Mouse (Mus musculus) lung, embryonic 14.5 days (tissue): ENCODE results near the gene Fads1. TPM values are rescaled to one million over a fixed set of nuclear protein-coding genes. Genes with fewer than 3 reads are reported as not detected.

Experiments
- ATAC-seq: fragments of 200-750 bp; cut with Nextera tagmentation; 2 replicates; pipeline ENCODE4 v1.8.0; 2017; ENCODE audit warnings: mild to moderate bottlenecking, moderate TSS enrichment, moderate library complexity; ENCODE audit not compliant: insufficient read depth
- DNase-seq: peaks from one replicate; pipeline ENCODE4 v3.0.0-alpha.2; 2015
- H3K27ac ChIP-seq: fragments of 300-500 bp; sonication (generic); 2 replicates; pipeline ENCODE4 v1.5.1; 2014; ENCODE audit warnings: low read depth, mild to moderate bottlenecking, moderate library complexity
- H3K27me3 ChIP-seq: fragments of 300-500 bp; sonication (generic); 2 replicates; pipeline ENCODE4 v1.6.1; 2014; ENCODE audit warnings: low read length, control low read depth; ENCODE audit not compliant: insufficient read depth
- H3K36me3 ChIP-seq: fragments of 300-500 bp; sonication (generic); 2 replicates; pipeline ENCODE4 v1.6.1; 2014; ENCODE audit warnings: control low read depth; ENCODE audit not compliant: insufficient read depth
- H3K4me1 ChIP-seq: fragments of 300-500 bp; sonication (generic); 2 replicates; pipeline ENCODE4 v1.6.1; 2014; ENCODE audit warnings: antibody characterized with exemption, control low read depth; ENCODE audit not compliant: insufficient read depth
- H3K4me2 ChIP-seq: fragments of 300-500 bp; sonication (generic); 2 replicates; pipeline ENCODE4 v1.6.1; 2014; ENCODE audit warnings: mild to moderate bottlenecking
- H3K4me3 ChIP-seq: fragments of 300-500 bp; sonication (generic); 2 replicates; pipeline ENCODE4 v1.5.1; 2014; ENCODE audit warnings: low read depth, low read length
- H3K9ac ChIP-seq: fragments of 300-500 bp; sonication (generic); 2 replicates; pipeline ENCODE4 v1.6.1; 2014
- H3K9me3 ChIP-seq: fragments of 300-500 bp; sonication (generic); 2 replicates; pipeline ENCODE4 v1.6.1; 2016; ENCODE audit warnings: low read depth, low read length, control low read depth
- CTCF ChIP-seq: IDR thresholded peaks from 2 replicates; pipeline ENCODE4 v1.5.1; 2016; ENCODE audit warnings: antibody characterized with exemption, low read depth
- WGBS: fragments of 180-500 bp; shearing (Covaris S2); extraction: QIAGEN DNeasy Blood & Tissue Kit; methylation state at CpG from one replicate; pipeline ENCODE4 v1.1.7; 2014; 5-methylcytosine and 5-hydroxymethylcytosine counted together
- polyA plus RNA-seq: library from polyadenylated mRNA; unstranded; fragments of >200 nt; fragmentation: Nextera tagmentation; extraction: Ambion mirVana; gene quantifications from 2 replicates; pipeline ENCODE4 v1.2.1, GENCODE M21; 2014

Gene Fads1
- polyA plus RNA-seq, 1 experiment from 2014 or later = 117 TPM

DNA sequence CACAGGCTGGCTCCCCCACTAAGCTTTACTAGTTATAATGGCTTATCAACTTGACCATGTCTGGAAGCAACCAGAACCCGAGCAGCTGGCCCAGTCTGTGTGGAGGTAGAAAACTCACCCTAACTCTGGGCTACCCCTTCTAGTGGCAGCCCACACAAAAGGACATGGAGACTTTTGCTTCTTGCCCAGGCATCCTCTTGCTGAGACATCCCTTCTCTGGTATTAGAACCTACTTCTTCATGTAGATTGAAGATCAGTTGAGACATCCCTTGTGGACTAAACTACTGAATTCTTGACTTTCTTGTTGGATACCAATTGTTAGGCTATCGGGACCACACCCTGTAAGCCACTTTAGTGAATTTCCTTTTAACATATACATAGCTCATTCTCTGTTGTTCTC, 15.6 kb downstream of the Fads1 start:
- DNase-seq = no peak
- Histone ChIP-seq H3K27ac (no peak overlapping the region), H3K4me2 (no peak overlapping the region), H3K27me3 (no peaks in the 10 kb centered on the region), H3K4me1 (no peaks in the 10 kb centered on the region), H3K4me3 (no peak overlapping the region), H3K36me3 (peaks cover 81% of the 10 kb centered on the region), H3K9me3 (no peaks in the 10 kb centered on the region), H3K9ac (no peak overlapping the region)
- no peak for ATAC-seq
- 66% methylated on average over 2 of the region's 2 CpGs for WGBS
- TF ChIP-seq CTCF = no peak

DNA sequence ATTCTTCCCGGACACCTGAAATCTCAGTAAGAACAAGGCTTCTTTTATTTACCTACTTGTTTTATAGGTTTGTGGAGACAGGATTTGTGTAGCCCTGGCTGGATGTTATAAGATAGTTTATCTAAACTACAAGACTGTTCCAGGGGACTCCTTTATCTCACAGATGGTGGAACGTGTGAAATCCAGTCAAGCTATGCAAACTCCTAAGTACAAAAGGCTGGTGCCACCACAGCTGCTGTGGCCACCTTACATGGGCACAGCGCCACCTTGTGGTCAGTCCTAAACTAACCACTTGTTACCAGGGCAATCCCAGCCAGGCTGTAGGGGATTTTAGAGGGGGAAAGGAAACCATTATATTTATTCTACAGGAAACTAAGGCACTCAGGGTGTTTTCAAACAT, 16.0 kb downstream of the Fads1 start:
- peaks cover 77% of the 10 kb centered on the region for H3K36me3 ChIP-seq
- DNase-seq = peak; percentile 93
- WGBS = 23% methylated on average over 3 of the region's 3 CpGs

DNA sequence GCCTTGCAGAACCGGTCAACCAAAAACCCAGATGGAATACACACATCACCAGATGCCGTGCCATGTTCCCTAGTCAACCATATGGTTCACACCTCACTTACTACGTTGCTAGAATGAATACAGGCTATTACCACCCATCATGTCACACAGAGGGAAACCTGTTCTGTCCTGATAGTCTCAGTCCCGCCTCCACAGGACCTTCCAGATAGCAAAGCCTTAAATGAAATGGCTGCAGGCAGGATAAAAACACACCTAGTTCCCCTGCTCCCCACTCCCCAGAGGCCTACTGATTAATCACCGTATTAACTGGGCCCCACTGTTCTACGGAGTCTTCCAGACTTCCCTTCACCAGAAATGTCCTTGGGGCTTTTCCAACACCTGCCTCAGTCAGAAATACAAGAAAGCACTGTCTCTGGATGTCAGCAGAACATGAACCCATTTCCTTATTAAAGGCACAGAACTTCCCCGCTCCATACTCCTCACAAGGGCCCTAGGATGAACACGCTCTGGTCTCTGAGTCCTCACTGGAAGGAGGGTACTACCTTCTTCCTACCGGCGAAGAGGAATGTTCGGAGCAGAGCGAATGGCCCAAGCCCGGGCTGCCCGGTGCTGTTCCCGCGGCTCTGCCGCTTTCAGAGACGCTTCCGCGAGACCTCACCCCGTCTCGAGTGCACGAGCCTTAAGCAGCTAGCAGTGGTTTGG, 20.6 kb downstream of the Fads1 start:
- Histone ChIP-seq H3K27ac (peak overlapping the region; percentile 88), H3K9ac (peak overlapping the region; percentile 83), H3K4me3 (peak overlapping the region; percentile 79), H3K4me1 (no peaks in the 10 kb centered on the region), H3K4me2 (peak overlapping the region; percentile 91), H3K27me3 (no peaks in the 10 kb centered on the region), H3K36me3 (peaks cover 59% of the 10 kb centered on the region), H3K9me3 (no peaks in the 10 kb centered on the region)
- TF ChIP-seq CTCF = no peak
- DNase-seq (no peak), ATAC-seq (peak; percentile 9; the same call in 1 of the 2 replicates)
- 1% methylated on average over 23 of the region's 23 CpGs for WGBS

More for the DNA sequence above, 16.0 kb downstream of the Fads1 start:
- no peaks in the 10 kb centered on the region for H3K9me3 ChIP-seq
- H3K4me1 ChIP-seq = no peaks in the 10 kb centered on the region
- H3K27ac ChIP-seq = no peak overlapping the region
- no peak overlapping the region for H3K9ac ChIP-seq
- no peak overlapping the region for H3K4me3 ChIP-seq
- H3K27me3 ChIP-seq = no peaks in the 10 kb centered on the region
- peak; percentile 50; the same call in 1 of the 2 replicates for ATAC-seq
- H3K4me2 ChIP-seq = no peak overlapping the region
- TF ChIP-seq CTCF = peak; percentile 95

DNA sequence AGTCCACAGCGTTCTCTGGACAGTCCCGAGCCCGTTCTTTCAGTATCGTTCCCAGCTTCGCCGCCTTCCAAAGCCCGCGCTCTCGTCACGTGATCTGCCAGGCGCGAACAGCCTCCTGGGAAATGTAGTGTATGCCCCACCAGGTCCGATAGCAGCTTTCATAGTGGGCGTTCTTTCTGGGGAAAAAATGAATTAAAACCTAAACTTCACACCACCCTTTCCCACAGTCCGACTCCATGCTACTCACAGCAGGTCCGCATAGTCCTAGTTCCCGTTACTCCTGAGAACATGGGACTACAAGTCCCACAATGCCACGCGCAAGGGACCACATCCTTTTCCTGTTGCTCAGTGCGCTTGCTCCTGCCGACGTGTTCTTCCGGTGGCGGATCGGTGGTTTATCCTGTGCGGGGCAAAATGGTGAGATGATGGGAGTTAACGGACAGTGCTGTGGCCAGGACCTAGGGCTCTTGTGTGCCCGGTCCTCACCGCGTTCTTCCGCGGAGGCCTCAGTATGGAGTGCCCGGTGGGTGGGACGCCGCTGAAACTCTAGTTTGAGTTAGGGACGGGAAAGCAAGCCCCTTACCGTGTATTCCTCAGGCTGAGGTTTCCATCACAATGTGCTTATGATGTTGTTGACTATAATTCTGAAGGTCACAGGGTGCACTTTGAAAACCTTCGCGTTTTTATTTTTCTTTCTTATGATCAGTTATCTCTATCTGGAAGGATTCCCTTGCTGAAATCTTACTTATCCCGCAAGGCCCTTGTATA, 21.3 kb downstream of the Fads1 start, which contains the start of the genes Tmem258 and Fen1:
Tmem258 (plus strand) TSS at position 167 of the 768 bp plus-strand sequence.
Fen1 (minus strand) TSS at position 322 of the 768 bp plus-strand sequence.
- Histone ChIP-seq H3K36me3 (peaks cover 59% of the 10 kb centered on the region), H3K9ac (peak within 1 kb of the TSS; percentile 83), H3K4me1 (no peaks in the 10 kb centered on the region), H3K4me2 (peak within 1 kb of the TSS; percentile 91), H3K27me3 (no peaks in the 10 kb centered on the region), H3K27ac (peak within 1 kb of the TSS; percentile 88), H3K9me3 (no peaks in the 10 kb centered on the region), H3K4me3 (peak within 1 kb of the TSS; percentile 79)
- ATAC-seq = peak; percentile 88
- DNase-seq = peak; percentile 94
- under 1% methylated on average over 40 of the region's 40 CpGs for WGBS
- no peak for TF ChIP-seq CTCF

DNA sequence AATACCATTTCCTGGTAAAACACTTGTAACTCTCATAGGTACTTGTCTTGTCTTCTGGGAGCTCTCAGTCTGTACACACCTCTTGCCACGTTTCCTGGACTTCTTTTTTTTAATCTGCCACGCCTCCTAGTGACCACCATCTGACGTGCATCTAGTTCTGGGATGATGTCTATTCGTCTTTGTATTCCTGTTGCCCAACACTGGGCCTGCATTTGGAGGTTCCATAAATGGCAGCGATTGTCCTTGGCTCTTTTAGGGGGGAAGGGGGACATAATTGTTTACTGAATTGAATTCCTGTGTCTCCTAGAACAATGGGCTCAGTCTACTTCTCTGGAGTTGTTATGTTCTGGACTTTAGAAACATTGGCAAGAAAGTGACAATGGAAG, 21.9 kb downstream of the Fads1 start:
- H3K4me1 ChIP-seq = no peaks in the 10 kb centered on the region
- H3K9me3 ChIP-seq = no peaks in the 10 kb centered on the region
- H3K36me3 ChIP-seq = peaks cover 59% of the 10 kb centered on the region
- TF ChIP-seq CTCF = peak; percentile 50
- H3K27me3 ChIP-seq = no peaks in the 10 kb centered on the region
- ATAC-seq = peak; percentile 50
- peak overlapping the region; percentile 91 for H3K4me2 ChIP-seq
- H3K4me3 ChIP-seq = peak overlapping the region; percentile 79
- 1% methylated on average over 5 of the region's 5 CpGs for WGBS
- DNase-seq = peak; percentile 82
- H3K27ac ChIP-seq = peak overlapping the region; percentile 88
- peak overlapping the region; percentile 83 for H3K9ac ChIP-seq

DNA sequence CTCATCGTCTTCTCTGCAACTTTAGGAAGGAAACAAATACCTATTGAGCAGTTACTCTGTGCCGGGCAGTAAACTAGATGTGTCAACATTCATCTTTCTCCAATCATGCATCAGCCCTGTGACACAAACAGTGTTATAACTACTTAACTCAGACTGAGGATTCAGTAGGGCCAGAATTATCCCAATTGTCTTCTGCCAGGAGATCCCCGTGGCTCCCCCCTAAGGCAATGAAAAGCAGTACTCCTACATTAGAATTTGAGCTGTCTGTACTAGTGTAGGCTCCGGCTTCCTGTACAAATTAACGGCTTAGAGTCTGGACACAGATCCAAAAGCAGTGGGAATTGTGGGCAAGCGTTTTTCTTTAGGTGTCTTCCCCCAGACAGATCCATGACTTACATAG, 22.4 kb downstream of the Fads1 start:
- Histone ChIP-seq H3K9ac (peak overlapping the region; percentile 83), H3K9me3 (no peaks in the 10 kb centered on the region), H3K4me3 (peak overlapping the region; percentile 79), H3K4me2 (peak overlapping the region; percentile 91), H3K27ac (0 out of 2 replicates have a peak overlapping the region, but pooled peaks have one; percentile 5), H3K36me3 (peaks cover 59% of the 10 kb centered on the region), H3K4me1 (no peaks in the 10 kb centered on the region), H3K27me3 (no peaks in the 10 kb centered on the region)
- ATAC-seq = no peak
- DNase-seq = no peak
- WGBS = 64% methylated on average over 6 of the region's 6 CpGs
- no peak for TF ChIP-seq CTCF

DNA sequence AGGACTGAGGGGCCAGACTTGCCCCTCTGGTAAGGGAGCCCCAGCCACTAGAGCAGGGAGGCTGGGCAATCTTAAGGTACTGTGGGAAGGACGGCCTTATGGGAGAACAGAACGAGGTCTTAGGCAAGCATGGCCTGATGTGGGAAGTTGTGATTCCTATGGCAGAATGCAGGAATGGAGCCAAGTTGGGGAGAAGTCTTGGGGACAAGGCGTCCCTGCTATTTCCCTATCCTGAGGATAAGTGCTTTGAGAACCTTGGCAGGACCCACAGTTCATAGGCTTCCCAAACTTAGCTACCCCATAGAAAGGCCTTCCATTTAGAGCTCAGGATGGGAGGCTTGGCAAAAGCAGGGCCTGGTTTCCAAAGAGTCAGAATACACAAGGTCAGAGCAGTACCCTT, 26.2 kb downstream of the Fads1 start:
- Histone ChIP-seq H3K36me3 (peaks cover 78% of the 10 kb centered on the region), H3K4me1 (no peaks in the 10 kb centered on the region), H3K4me2 (no peak overlapping the region), H3K4me3 (no peak overlapping the region), H3K9ac (no peak overlapping the region), H3K27ac (no peak overlapping the region), H3K9me3 (no peaks in the 10 kb centered on the region), H3K27me3 (no peaks in the 10 kb centered on the region)
- 77% methylated on average over 3 of the region's 3 CpGs for WGBS
- ATAC-seq (no peak), DNase-seq (no peak)
- TF ChIP-seq CTCF = no peak
